Mouse (Mus musculus) T-helper 17 cell (primary cell): ENCODE data around the gene Pde4b.

Experiments
- in situ Hi-C, 2 experiments: fragments of 300-600 bp; cut with MboI, MseI; formaldehyde crosslinking; loops; 1 replicate in 1 of 2; 2 replicates in 1 of 2; pipeline ENCODE4 v1.15.1; 2025; ENCODE audit warnings: high pct_unique_total_duplicates in 2 of 2

Gene Pde4b

DNA sequence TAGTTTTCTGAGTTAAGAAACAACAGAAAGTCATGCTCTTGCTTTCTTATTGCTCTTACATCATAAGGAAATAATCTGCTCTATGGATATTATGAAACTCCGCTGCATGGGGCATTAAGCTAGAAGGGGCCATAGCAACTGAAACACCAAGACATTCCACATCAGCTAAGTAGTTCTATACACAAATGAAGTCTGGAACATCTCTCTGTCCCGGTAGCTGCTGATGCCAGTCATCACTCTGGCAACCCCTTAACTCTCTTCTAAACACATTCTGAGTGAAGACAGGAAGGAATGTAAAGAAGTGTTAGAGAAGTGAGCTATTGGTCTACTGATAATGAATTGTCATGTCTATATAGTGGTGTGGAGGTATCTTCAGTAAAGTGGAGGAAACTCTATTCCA, 88.6 kb downstream of the Pde4b start:
- in situ Hi-C loops = no loop called here

DNA sequence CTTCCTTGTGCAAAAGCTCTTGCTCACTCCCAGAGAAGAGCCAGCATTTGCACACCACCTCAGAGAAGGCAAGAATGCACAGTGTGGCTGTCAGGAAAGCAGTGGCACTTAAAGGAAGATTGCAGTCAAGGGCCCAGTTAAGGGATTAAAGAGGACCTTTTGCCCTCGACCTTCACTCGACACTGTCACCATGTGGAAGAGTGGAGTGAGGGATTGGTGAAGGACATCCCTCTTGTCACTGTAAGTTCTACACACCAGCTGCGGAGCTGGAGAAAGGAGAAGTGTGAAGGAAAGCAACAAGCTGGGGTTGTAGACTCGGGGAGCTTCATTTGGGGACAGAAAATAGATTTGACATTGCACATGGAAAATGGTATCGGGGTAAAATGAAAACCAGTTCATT, 89.9 kb downstream of the Pde4b start:
- in situ Hi-C loops = no loop called here

DNA sequence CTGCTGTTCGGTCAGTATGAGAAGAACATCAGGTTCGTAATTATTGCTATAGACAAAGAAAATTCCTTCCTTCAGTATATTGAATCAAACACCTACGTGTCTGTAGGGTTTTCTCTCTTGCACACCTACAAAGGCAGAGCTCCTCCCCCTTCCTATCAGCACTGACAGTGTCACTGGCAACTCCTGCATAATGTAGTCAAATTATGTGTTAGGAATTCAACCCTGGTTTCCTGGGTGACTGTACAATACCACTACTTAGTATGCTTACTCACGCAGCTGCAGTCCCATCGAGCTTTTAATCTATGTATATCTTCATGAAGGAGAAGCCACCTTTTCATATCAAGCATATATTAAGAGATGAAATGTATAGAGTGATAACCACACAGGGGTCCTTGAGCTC, 99.5 kb downstream of the Pde4b start:
- in situ Hi-C loops = no loop called here

DNA sequence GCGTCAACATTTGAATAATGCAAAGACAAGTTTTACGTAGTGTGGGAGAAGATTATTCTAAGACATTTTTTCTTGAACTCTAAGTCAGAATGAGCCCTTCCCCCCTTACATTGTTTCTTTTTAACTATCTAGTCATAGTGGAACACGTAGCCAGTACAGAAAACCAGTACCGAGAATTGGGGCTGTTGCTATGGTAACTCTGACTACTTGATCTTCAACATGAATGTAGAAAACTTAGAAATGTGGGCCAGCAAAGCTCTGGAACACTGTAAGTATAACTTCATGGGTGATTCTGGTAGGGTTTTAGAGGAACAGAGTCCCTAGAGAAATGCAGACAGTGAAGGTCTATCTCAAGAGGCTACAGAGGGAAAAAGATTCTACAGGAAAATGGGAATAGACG, 110.4 kb downstream of the Pde4b start:
- in situ Hi-C loops = no loop called here

DNA sequence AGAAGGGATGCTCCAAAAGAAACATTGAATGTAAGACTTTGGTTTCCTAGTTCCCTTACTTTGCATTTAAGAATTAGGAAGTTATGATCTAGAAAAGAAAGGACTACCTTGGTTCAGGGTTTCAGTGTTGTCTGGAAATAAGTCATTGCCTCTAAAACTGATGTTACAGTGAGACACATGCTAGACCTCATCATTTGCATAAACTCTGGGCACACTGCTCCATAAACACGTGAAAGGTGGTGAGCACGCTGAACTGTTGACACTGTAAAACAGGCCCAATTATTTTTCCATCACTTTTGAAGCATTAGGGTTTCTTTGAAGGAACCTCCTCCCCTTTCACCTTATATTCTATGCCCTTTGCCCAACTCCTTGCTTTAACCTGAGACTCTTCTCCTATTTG, 122.4 kb downstream of the Pde4b start:
- in situ Hi-C loops = no loop called here

DNA sequence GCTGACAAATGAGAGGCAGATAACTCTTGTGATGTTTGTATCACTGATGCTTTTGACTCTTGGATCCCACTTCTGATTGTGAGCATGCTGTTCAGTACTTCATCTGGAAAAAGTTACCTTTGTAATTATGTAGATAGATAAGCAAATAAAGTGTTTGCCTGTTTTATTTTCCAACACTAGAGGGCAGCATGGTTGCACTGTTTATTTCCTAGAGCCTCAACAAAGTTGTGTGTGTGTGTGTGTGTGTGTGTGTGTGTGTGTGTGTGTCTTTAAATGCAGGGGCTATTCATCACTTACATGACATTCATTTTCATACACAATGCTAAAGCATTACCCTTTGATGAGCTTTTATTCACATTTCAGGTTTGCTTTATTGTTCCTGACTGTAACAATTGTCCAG, 139.4 kb downstream of the Pde4b start:
- in situ Hi-C loops = loop anchor here (5.0 to 10.0 kb wide), 4 partner anchors 76 to 428 kb away; no protein-coding TSS in a partner anchor

DNA sequence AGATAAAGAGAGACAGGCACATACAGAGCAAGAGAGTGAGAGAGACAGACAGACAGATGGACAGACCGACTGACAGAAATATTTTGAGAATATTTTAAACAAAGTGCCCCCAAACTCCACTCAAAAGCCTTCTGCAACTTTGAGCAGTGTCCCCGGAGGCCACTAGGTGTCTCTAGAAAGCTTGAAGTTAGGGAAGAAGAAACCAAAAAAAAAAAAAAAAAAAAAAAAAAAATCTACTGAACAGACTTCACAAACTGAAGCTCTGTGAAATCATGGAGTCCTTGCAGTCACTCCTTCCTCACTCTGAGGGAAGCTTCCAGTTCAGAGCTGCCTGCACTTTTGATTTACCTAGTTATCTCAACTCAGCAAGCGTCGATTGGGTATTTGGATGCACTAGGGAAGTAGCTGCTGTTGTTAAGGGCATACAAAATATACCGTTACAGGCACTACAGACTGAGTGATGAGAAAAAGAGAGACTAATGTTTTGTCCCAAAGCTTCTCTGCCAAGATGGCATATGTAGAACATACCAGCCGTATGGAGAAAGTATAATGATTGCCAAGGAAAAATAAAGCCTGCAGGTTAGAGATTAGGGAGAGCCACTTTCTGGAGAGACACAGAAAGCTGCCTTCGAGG, 141.7 kb downstream of the Pde4b start:
- in situ Hi-C loops = loop anchor here (5.0 to 10.0 kb wide), 4 partner anchors 73 to 426 kb away; no protein-coding TSS in a partner anchor

DNA sequence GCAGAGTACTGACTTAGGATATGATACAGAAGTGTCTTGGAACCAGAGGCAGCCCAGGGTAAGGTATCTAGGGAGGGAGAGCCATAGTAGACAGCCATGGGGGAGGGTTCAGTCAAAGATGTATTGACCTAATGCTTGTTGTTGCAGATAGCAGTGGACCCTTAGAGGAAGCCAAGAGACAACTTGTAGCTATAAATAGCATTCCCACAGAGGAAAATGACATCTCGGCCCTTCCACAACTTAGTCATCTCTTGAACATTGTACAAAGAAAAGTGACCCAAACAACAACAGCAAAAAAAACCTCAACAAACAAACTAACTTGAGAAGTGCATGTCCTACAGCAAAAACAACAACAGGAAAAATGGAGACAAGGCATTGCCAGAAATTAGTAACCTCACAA, 143.6 kb downstream of the Pde4b start:
- in situ Hi-C loops = no loop called here

DNA sequence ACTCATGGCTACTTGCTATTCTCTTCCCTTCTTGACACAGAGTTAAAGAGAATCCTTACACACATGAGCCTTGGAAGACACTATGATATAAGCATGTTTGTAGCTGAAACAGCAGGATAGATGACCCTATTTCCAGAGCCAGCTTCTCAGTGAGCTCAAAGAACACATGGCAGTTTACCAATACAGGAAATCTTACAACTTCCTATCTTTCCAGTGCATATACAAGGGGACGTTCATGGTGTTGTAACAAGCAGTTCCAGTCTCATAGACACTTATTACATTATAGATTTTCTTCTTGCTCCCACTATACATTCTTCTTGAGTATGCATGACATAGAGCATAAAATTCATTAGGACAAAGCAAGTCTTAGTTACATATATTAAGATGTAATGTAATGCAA, 146.3 kb downstream of the Pde4b start:
- in situ Hi-C loops = no loop called here

DNA sequence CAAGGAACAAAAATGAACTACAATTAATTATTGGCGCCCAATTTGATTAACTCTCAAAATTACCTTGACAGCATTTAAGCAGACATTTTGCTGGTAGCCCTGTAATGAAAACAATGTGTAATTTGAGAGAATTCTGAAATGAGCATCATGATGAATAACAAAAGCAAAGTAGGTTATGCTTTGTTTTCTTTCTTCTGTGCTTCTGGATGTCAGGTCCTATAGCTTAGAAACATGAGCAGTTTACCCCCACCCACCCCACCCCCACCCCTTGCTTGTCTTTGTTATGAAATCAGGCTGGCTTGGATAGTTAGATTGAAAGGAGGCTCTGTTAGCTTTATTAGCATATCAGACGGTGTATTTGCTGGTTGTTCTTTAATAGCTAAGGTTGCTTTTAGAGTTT, 147.8 kb downstream of the Pde4b start:
- in situ Hi-C loops = no loop called here

DNA sequence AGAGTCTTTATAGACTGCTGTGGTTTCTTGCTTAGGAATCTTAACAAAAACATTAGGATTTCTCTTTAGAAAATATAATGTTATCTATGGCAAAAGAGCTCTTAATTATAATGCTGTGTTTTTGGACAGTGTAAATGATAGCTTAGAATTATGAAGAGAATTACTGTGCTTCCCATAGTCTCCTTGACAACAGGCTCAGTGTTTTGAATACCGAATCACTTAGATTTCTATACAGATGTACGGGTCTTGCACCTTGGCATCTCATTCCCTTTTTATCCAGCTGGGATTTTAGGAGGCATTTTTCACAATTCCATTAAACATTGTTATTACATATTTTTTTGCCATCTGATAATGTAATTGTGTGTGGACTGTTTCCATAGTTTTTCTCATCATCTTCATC, 151.8 kb downstream of the Pde4b start:
- in situ Hi-C loops = no loop called here

DNA sequence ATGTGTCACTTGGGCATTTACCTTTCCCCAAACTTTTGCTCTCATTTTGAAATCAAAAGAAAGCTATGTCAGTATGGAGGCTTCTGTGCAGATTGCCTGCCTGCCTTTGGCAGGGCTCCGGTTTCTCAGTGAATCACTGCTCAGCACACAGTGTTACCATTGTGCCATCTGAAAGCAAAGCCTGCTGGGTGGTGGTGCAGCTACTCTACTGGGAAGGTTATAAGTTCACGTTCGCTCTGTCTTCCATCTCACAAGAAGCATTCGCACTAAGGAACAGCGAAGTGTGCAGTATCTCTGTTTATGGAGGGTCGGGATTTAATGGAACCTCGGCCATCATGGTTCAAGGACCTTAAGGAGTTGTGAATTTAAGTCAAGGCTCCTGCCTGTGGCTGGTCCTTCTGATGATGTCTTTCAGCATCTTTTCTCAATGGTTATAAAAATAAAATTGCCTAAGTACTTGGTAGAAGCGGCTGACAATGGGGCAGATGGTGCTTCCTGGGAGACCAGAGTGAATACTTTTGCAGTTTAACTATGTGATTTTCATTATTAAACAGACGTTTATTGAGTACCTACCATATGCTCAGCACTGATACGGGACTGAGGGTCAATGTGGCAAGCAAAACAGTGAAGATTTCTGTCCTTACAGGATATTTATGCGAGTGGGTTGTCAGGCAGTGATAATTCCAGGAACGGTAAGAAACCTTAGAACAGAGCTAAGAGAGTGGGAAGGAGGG, 152.5 kb downstream of the Pde4b start:
- in situ Hi-C loops = loop anchor here in 1 of 2 experiments (10.0 kb wide), 1 partner anchor 425 kb away; no protein-coding TSS in a partner anchor

DNA sequence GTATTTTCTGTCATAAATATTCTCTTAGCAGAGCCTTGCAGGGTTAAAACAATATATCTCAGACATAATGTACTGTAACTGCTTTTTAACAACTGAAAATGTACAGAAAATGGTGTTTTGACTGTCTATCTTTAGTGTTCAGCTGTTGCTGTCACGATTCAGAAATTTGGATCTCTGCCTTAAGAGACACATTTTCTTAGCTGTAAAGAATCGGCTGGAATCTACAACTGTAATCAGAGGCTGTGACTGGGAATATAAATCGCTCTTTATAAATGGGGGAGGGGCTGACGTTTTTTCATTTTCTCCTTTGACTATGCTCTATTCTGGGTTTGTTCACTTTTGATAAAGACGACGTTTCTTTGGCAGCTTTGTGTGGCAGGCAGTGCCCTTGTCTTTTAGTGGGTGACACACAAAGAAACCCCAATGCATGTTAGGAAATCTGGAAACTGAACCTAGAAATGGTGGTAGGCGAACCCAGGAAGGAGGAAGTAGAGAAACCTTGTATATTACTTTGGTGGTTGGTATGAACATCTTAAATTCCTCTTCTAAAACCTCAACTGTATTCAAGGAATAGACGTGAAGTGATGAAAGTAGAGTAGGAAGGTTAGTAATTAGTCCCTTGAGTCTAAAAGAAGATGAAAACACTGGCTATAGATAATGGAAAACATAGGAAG, 153.5 kb downstream of the Pde4b start:
- in situ Hi-C loops = loop anchor here in 1 of 2 experiments (10.0 kb wide), 1 partner anchor 424 kb away; no protein-coding TSS in a partner anchor

DNA sequence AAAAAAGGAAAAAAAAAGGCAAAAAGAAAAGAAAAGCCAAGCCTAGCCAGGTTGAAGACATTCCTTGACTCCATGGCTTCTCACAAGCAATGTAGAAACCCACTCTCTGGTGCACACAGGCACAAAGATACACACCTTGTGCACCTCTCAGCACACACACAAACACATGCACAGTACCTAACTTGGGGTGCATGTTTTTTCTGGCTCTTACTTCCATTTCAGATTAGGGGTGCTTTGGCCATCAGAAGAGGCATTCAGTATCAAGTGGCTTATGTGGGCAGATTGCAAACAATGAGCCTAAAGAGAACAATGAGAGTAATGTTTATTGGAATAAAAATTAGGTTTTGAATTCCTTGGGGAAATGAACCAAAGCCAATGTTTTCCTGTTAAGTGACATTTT, 166.7 kb downstream of the Pde4b start:
- in situ Hi-C loops = no loop called here

DNA sequence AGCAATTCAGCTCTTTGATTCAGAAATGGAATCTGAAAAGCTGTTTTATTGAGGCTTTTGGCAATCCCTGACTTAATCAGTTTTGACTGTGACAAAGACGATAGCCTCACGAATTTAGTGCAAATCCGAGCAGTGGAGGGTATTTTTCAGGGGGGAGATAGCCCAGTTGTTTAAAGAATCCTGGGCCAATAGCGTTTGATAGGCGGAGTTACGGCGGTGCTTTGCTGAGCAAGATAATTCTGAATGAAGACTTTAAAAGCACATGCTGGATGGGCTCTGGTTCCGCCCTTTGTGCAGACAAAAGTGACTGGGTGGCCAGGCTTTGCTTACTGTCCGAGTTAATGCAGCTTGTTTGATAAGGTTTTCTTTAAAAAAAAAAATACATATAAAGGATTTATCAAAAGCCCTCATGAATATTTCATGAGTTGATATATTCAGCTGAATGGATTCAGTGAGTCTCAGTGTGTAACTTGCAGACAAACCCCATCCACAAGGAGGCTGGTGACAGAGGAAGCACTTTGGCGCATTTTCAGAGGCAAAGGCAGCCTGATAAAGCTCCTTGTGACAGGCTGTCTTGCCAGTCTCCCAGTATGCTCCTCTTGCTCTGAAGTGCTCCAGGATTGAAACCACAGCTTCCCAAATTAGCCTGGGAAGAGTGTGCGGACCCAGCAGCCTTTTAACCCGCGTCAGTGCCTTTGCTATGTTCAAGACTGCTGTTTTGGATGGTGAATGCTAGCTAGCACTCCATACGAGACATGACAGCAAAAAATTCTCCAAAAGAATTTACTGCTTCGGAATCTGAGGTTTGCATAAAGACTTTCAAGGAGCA, 167.3 kb downstream of the Pde4b start:
- in situ Hi-C loops = no loop called here

DNA sequence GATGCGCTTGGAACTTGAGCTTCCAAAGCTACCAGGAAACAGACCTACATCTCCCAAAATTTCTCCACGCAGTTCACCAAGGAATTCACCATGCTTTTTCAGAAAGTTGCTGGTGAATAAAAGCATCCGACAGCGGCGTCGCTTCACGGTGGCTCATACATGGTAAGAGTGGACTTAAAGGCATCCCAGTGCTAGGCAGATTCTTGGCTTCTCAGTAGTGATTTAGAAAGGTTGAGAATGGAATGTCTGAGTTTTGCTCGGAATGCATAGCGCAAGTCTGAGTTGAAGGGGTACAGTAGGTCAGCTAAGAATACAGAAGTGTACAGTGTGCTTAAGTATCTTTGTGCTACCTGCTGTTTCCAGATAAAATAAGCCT, 167.9 kb downstream of the Pde4b start:
- in situ Hi-C loops = no loop called here

DNA sequence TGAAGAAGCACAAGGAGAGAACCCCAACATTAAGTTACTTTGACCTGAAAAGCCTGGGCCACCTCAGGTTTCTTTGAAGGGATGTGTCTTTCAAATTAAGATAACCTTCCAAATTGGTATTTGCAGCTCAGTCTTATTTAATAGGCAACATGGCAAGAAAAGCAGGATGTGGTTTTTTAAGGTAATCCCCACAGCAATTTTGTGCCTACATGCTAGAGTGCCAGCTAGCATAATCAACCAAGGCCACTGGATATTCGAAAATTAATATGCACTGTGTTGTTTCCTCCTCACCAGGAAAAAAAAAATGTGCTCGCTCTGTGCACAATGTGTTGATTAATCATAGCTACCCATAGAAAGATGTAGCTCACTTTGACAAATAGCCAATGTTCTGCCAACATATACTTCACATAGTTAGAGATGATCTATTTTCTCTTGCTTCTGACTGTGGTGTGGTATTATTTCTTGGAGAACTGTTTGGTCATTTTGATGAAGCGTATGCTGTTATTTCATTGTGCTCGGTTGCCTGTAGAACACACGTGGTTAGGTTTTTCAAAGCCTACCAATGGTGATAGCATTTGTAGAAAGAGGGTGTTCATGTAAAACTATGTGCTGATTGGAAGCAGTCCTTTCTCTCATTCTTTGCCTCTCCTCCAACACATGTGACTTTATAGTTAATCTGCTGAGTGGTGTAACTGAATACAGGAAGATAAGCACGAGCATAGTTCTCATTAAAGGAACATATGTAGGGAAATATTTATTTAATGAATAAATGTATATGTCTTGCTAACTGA, 169.0 kb downstream of the Pde4b start:
- in situ Hi-C loops = no loop called here

DNA sequence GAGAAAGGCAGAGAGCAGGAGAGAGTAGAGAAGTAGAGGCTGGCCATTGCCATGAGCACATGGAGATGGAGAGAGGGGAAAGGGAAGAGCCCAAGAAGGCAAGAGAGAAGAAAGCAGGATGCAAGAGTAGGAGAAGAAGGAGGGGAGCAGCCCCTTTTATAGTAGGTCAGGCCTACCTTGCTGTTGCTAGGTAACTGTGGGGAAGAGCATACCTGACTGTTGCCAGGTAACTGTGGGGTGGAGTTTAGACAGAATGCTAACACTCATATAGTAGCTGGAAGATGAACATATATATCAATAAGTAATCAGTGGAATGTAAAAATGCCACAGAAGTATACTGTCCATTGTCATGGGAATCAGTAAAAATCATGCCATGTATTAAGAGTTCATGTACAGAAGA, 172.9 kb downstream of the Pde4b start:
- in situ Hi-C loops = no loop called here

DNA sequence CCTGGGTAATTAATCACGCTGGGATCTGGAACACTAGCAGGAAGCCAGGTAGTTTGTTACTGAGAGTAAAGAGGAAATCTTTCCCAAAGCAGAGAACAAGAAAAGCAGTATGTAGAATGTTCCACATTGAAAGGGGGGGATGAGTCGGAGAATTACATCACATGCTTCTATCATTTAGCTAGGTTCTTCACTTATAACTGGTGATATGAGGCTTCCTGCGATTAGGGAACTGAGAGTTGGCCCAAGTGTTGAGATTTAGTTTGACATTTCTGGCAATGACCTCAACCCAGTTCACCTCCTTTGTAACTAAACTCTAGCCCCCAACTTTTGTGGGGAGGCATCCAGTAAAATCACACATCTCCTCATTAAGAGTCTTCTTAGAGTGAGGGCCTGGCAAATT, 185.0 kb downstream of the Pde4b start:
- in situ Hi-C loops = no loop called here

DNA sequence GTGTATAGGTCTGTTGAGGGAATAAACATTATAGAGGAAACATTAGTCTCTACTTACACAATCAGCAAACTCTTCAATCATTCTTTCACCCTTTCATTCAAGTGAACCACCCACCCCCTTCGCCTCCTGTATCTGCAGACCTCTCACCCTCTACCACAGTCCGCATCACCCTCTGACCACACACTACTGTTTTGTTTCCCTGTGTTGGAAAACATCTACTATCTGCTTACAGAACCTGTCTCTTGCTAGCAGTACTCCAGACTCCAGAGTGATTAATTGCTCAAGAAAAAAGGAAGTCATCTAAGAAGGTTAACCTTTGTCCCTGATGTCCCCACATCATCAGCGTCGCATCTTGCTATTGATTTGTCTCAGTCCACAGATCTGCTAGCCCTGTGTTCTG, 185.4 kb downstream of the Pde4b start:
- in situ Hi-C loops = no loop called here

DNA sequence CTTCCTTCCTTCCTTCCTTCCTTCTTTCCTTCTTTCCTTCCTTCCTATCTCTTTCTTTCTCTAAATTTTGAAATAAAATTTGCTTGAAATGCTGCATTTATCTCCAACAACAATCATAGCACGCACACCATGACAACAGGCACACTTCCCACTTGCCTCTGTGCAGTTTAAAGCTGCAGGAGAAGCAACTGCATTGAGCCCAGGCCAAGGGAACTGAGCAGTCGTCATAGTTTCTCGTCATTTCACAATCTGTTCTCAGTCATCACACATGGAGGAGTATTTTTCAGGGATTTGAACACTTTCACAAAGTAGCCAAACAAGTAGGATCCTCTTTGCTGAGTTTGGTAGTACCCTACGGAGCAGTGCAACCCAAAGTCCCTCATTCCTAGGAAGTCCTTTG, 188.4 kb downstream of the Pde4b start:
- in situ Hi-C loops = no loop called here
